Mouse (Mus musculus): Measurements from ENCODE around the gene Ptp4a2. TPM values are rescaled to one million over a fixed set of nuclear protein-coding genes. Genes with fewer than 3 reads are reported as not detected.

Ptp4a2 gene
- polyA plus RNA-seq, 1 experiment from 2014 or later = 383 TPM

DNA sequence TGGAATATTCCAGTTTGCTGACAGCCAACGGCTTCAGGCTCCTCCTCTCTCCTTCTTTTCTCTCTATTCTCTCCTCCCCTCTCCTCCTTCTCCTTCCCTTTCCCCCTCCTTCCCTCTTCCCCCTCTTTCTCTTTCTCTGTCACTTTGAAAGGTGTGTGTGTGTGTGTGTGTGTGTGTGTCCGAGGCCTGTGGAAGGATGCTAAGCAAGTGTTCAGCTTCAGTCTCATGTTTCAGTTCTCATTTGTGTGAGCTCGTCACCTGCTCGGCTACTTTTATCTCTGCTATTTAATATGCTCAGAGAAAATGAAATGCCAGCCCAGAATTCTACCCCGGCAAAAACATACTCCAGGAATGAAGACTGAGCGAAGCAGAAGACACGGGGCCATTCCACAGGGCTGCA, 69.6 kb downstream of the Ptp4a2 start:
- 0 out of 2 replicates have a peak, but pooled peaks cover 2% of the 10 kb centered on the region for H3K4me1 ChIP-seq (replicated peaks; ENCODE audit: insufficient read depth, low read length)
- H3K9me3 ChIP-seq (replicated peaks; ENCODE audit: low read length) = no peaks in the 10 kb centered on the region
- WGBS = 59% methylated on average over 7 of the region's 7 CpGs
- H3K4me2 ChIP-seq (ENCODE audit: low read length) = no peak overlapping the region
- H3K9ac ChIP-seq (ENCODE audit: low read depth, low read length) = no peak overlapping the region
- H3K27ac ChIP-seq = no peak overlapping the region
- TF ChIP-seq CTCF (IDR thresholded peaks at IDR 0.05; ENCODE audit: low read depth) = no peak
- H3K4me3 ChIP-seq (replicated peaks; ENCODE audit: low read depth, low read length) = no peak overlapping the region
- ATAC-seq (replicated peaks; ENCODE audit: low FRiP score, low read depth) = no peak
- H3K36me3 ChIP-seq (ENCODE audit: insufficient read depth, low read length) = no peaks in the 10 kb centered on the region
- DNase-seq (ENCODE audit: low spot score) = no peak
- no peaks in the 10 kb centered on the region for H3K27me3 ChIP-seq (ENCODE audit: insufficient read depth, low read length)

DNA sequence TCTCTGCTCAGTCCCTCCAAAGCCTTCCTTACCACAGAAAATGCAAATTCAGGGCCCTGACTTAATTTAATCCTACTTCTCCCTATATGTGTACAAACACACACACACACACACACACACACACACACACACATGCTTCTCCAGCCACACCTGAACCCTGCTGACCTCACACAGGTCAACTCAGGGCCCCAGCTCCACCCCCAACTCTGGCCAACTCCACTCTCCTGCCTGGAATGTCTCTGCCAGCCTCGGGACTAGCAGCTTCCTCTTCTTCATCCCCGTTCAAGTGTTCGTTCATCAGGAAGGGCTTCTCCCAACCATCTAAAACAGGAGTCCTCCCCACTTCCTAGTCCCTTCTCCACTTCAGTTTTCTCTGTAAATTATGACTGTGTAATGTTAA, 70.6 kb downstream of the Ptp4a2 start:
- ATAC-seq (replicated peaks; ENCODE audit: low FRiP score, low read depth) = no peak
- DNase-seq (ENCODE audit: low spot score) = no peak
- no peak overlapping the region for H3K4me2 ChIP-seq (ENCODE audit: low read length)

DNA sequence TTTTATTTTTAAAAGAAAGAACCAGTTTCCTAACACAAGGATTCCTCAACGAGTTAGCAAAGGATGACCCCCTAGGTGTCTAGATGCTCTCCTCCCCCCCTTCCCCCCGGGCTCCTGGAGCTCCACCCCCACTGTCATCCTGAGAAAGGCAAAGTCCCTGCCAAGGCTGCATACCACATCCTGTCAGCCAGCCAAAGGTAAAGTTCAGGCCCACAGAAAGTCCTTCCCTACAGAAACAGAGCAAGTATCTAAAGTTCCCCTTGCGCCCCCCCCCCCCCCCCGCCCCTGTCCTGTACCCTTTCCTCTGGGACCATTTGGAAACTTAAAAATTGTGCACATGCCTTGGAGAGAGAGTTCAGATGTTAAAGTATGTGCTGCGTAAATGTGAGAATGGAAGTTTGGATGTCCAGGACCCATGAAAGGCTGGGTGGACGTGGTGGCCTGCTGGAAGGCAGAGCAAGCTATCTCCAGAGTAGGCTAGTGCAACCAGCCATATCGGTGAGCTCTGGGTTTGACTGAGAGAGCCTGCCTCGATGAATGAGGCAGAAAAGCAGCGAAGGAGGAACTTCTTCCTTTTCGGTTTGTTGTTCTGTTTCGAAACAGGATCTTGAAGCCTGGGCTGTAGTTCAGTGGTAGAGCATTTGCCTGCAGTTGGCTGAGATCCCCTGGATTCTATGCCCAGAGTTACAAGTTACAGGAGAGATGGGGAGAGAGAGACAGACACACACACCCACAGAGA, 71.7 kb downstream of the Ptp4a2 start:
- Histone ChIP-seq H3K9me3 (replicated peaks; ENCODE audit: low read length) (no peaks in the 10 kb centered on the region), H3K36me3 (ENCODE audit: insufficient read depth, low read length) (no peaks in the 10 kb centered on the region), H3K27ac (peak overlapping the region; percentile 62; the same call in 1 of the 2 replicates), H3K4me2 (ENCODE audit: low read length) (peak overlapping the region; percentile 38; the same call in 1 of the 2 replicates), H3K27me3 (ENCODE audit: insufficient read depth, low read length) (no peaks in the 10 kb centered on the region), H3K4me1 (replicated peaks; ENCODE audit: insufficient read depth, low read length) (no peaks in the 10 kb centered on the region), H3K4me3 (replicated peaks; ENCODE audit: low read depth, low read length) (no peak overlapping the region; the same call in 1 of the 2 replicates), H3K9ac (ENCODE audit: low read depth, low read length) (peak overlapping the region; percentile 50; the same call in 1 of the 2 replicates)
- ATAC-seq (replicated peaks; ENCODE audit: low FRiP score, low read depth) (peak; percentile 73), DNase-seq (ENCODE audit: low spot score) (peak; percentile 75)
- TF ChIP-seq CTCF (IDR thresholded peaks at IDR 0.05; ENCODE audit: low read depth) = no peak
- WGBS = 19% methylated on average over 11 of the region's 11 CpGs

More for the DNA sequence above, 70.6 kb downstream of the Ptp4a2 start:
- Histone ChIP-seq H3K27me3 (ENCODE audit: insufficient read depth, low read length) (no peaks in the 10 kb centered on the region), H3K36me3 (ENCODE audit: insufficient read depth, low read length) (no peaks in the 10 kb centered on the region), H3K9ac (ENCODE audit: low read depth, low read length) (no peak overlapping the region), H3K4me3 (replicated peaks; ENCODE audit: low read depth, low read length) (no peak overlapping the region), H3K27ac (no peak overlapping the region), H3K9me3 (replicated peaks; ENCODE audit: low read length) (no peaks in the 10 kb centered on the region), H3K4me1 (replicated peaks; ENCODE audit: insufficient read depth, low read length) (0 out of 2 replicates have a peak, but pooled peaks cover 2% of the 10 kb centered on the region)
- WGBS = 25% methylated on average over 3 of the region's 3 CpGs
- no peak for TF ChIP-seq CTCF (IDR thresholded peaks at IDR 0.05; ENCODE audit: low read depth)

DNA sequence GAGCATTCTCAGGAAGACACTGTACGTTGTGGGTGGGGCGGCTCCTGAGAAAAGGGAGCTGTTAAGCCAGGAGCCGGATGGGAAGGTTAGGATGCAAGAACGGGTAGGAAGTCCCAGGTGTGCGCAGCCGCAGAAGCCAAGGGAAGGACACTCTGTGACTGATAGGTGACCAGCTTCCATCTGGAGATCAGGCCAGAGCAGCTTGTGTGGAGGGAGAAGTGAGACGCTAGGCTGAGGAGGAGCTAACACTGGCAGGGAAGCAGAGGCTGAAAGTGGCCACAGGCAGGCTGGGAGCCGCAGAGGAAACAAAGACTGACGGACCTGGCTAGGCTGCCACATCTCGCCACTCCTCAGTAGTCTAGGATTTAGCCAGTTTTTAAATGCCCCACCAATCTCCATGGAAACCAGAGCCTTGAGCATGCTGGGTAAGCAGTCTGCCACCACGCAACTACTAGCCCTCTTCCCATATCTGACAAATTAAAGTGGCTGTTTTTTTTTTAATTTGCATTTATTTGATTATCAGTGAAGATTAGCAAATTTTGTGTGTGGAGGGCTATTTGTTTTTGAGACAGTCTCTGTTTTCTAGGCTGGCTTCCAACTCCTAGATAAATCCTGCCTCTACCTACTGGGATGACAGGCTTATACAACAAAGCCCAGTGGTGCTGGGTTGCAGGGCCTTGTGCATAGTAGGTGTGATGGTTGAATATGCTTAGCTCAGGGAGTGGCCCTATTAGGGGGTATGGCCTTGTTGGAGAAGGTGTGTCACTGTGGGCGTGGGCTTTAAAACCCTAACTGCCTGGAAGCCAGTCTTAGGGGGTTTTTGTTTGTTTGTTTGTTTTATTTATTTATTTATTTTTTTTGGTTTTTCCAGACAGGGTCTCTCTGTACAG, 73.3 kb downstream of the Ptp4a2 start:
- Histone ChIP-seq H3K27ac (no peak overlapping the region), H3K9me3 (replicated peaks; ENCODE audit: low read length) (no peaks in the 10 kb centered on the region), H3K36me3 (ENCODE audit: insufficient read depth, low read length) (no peaks in the 10 kb centered on the region), H3K4me2 (ENCODE audit: low read length) (no peak overlapping the region), H3K27me3 (ENCODE audit: insufficient read depth, low read length) (no peaks in the 10 kb centered on the region), H3K4me1 (replicated peaks; ENCODE audit: insufficient read depth, low read length) (no peaks in the 10 kb centered on the region), H3K9ac (ENCODE audit: low read depth, low read length) (no peak overlapping the region), H3K4me3 (replicated peaks; ENCODE audit: low read depth, low read length) (no peak overlapping the region)
- ATAC-seq (replicated peaks; ENCODE audit: low FRiP score, low read depth) (no peak), DNase-seq (ENCODE audit: low spot score) (no peak)
- WGBS = 78% methylated on average over 12 of the region's 12 CpGs
- no peak for TF ChIP-seq CTCF (IDR thresholded peaks at IDR 0.05; ENCODE audit: low read depth)

DNA sequence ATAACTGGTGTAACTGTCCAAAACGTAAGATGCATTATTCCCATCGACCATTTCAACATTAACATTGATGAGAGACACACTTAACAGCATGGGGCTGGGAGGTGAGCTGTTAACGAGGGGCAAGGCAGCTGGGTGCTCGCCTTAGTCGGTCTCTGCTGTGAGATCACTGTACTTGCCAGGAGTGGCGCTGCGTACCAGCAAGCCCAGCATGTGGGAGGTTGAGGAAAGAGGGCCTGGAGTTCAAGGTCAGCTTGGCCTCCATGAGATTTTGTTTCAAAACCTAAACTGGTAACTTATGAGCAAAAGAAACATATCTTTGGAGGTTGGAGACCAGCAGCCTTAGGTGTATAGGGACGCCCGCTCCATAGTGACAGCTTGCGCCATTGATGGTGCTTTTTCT, 78.6 kb downstream of the Ptp4a2 start:
- ATAC-seq (replicated peaks; ENCODE audit: low FRiP score, low read depth) (no peak), DNase-seq (ENCODE audit: low spot score) (no peak)
- H3K36me3 ChIP-seq (ENCODE audit: insufficient read depth, low read length) = no peaks in the 10 kb centered on the region
- no peaks in the 10 kb centered on the region for H3K9me3 ChIP-seq (replicated peaks; ENCODE audit: low read length)
- H3K4me3 ChIP-seq (replicated peaks; ENCODE audit: low read depth, low read length) = no peak overlapping the region
- no peaks in the 10 kb centered on the region for H3K4me1 ChIP-seq (replicated peaks; ENCODE audit: insufficient read depth, low read length)
- H3K27ac ChIP-seq = no peak overlapping the region
- H3K4me2 ChIP-seq (ENCODE audit: low read length) = no peak overlapping the region
- 81% methylated on average over 10 of the region's 10 CpGs for WGBS
- H3K27me3 ChIP-seq (ENCODE audit: insufficient read depth, low read length) = no peaks in the 10 kb centered on the region
- no peak for TF ChIP-seq CTCF (IDR thresholded peaks at IDR 0.05; ENCODE audit: low read depth)
- H3K9ac ChIP-seq (ENCODE audit: low read depth, low read length) = no peak overlapping the region

DNA sequence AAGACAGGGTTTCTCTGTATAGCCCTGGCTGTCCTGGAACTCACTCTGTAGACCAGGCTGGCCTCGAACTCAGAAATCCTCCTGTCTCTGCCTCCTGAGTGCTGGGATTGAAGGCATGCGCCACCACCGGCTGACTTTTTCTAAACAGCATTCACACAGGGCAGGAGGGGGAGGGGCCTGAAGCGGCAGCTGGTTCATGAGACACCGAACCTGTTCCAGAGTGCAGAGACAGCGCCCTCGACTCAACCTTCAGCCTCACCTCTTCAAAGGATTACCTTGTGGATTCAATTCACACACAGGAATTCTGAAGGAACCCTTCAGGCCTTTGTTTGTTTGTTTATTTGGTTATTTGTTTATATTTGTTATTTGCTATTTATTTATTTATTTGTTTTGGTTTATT, 79.1 kb downstream of the Ptp4a2 start:
- H3K9ac ChIP-seq (ENCODE audit: low read depth, low read length) = no peak overlapping the region
- no peak overlapping the region for H3K4me2 ChIP-seq (ENCODE audit: low read length)
- no peaks in the 10 kb centered on the region for H3K9me3 ChIP-seq (replicated peaks; ENCODE audit: low read length)
- DNase-seq (ENCODE audit: low spot score) (no peak), ATAC-seq (replicated peaks; ENCODE audit: low FRiP score, low read depth) (no peak)
- H3K36me3 ChIP-seq (ENCODE audit: insufficient read depth, low read length) = no peaks in the 10 kb centered on the region
- H3K4me1 ChIP-seq (replicated peaks; ENCODE audit: insufficient read depth, low read length) = no peaks in the 10 kb centered on the region
- H3K27me3 ChIP-seq (ENCODE audit: insufficient read depth, low read length) = no peaks in the 10 kb centered on the region
- no peak overlapping the region for H3K27ac ChIP-seq
- no peak overlapping the region for H3K4me3 ChIP-seq (replicated peaks; ENCODE audit: low read depth, low read length)
- TF ChIP-seq CTCF (IDR thresholded peaks at IDR 0.05; ENCODE audit: low read depth) = no peak
- WGBS = 88% methylated on average over 7 of the region's 7 CpGs

Data from kidney, postnatal 0 days (tissue).